Mouse (Mus musculus) liver, embryonic 14.5 days (tissue): Measurements from ENCODE around the gene Upf1.

Experiments
- CTCF ChIP-seq: IDR thresholded peaks from 2 replicates; pipeline ENCODE4 v1.5.1; 2016; ENCODE audit warnings: antibody characterized with exemption, low read depth, control low read depth
- EP300 ChIP-seq: IDR thresholded peaks from 2 replicates; pipeline ENCODE4 v1.6.1; 2016; ENCODE audit warnings: antibody characterized with exemption, low read depth

- TF ChIP-seq CTCF (no peak), EP300 (no peak)
These were observed 6.3 kb upstream of the Upf1 start for GRCm38 (mm10) chr8:70359411-70359810.
